Mouse (Mus musculus): Measurements from ENCODE around the gene Odf3l1. TPM values are rescaled to one million over a fixed set of nuclear protein-coding genes. Genes with fewer than 3 reads are reported as not detected.
A peak's percentile ranks its signal among the peaks of the same experiment; 100 is the strongest.

Odf3l1 gene
- polyA plus RNA-seq, 1 experiment: 1.7 TPM

GRCm38 (mm10) chr9:56860035-56860434 lies 4.4 kb downstream of the Odf3l1 start:
- DNase-seq: no peak
- Histone ChIP-seq H3K4me3 (replicated peaks; ENCODE audit: extremely low read depth, low read depth, low read length) (no peak overlapping the region), H3K4me1 (ENCODE audit: control insufficient read depth, insufficient read depth, low read length) (0 out of 2 replicates have a peak, but pooled peaks cover 5% of the 10 kb centered on the region)
- no peak for TF ChIP-seq CTCF (IDR thresholded peaks at IDR 0.05; ENCODE audit: insufficient read depth, low read length)
- no peak for TF ChIP-seq POLR2A (IDR thresholded peaks at IDR 0.05; ENCODE audit: borderline replicate concordance, extremely low read depth, low read depth, low read length)
- 64% methylated on average over 3 of the region's 3 CpGs for WGBS

GRCm38 (mm10) chr9:56857463-56857862 lies 7.0 kb downstream of the Odf3l1 start:
- no peak for TF ChIP-seq CTCF (IDR thresholded peaks at IDR 0.05; ENCODE audit: insufficient read depth, low read length)
- TF ChIP-seq POLR2A (IDR thresholded peaks at IDR 0.05; ENCODE audit: borderline replicate concordance, extremely low read depth, low read depth, low read length): no peak
- no peak overlapping the region for H3K4me3 ChIP-seq (replicated peaks; ENCODE audit: extremely low read depth, low read depth, low read length)
- WGBS: 44% methylated on average over 3 of the region's 3 CpGs
- no peak for DNase-seq
- H3K4me1 ChIP-seq (ENCODE audit: control insufficient read depth, insufficient read depth, low read length): 0 out of 2 replicates have a peak, but pooled peaks cover 3% of the 10 kb centered on the region

DNA sequence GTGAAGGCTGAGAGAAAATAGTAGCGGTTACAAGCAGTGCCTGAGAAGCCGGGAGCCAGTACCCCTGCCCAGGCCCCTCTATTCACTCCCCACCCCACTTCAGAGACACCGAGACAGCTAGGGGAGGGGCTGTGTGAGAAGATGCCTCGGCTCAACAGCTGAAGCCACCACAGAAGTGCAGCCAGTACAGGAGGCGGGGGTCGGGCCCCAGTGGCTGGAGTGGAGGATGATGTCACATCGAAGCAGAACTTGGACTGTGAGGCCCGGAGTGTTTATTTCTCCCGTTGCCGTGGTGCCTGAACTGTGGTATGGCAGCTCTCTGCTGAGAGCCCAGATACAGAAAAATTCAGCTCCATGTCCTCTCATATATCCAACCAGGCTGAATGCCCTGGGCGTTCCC lies 12.7 kb downstream of the Odf3l1 start:
- TF ChIP-seq CTCF (IDR thresholded peaks at IDR 0.05; ENCODE audit: insufficient read depth, low read length) (no peak), POLR2A (IDR thresholded peaks at IDR 0.05; ENCODE audit: borderline replicate concordance, extremely low read depth, low read depth, low read length) (no peak)
- no peak for DNase-seq
- WGBS: 21% methylated on average over 11 of the region's 11 CpGs
- no peaks in the 10 kb centered on the region for H3K4me1 ChIP-seq (ENCODE audit: control insufficient read depth, insufficient read depth, low read length)
- no peak overlapping the region for H3K4me3 ChIP-seq (replicated peaks; ENCODE audit: extremely low read depth, low read depth, low read length)

- Histone ChIP-seq H3K4me3 (replicated peaks; ENCODE audit: extremely low read depth, low read depth, low read length) (no peak overlapping the region), H3K4me1 (ENCODE audit: control insufficient read depth, insufficient read depth, low read length) (no peaks in the 10 kb centered on the region)
- 78% methylated on average over 4 of the region's 4 CpGs for WGBS
- no peak for DNase-seq
- TF ChIP-seq CTCF (IDR thresholded peaks at IDR 0.05; ENCODE audit: insufficient read depth, low read length) (no peak), POLR2A (IDR thresholded peaks at IDR 0.05; ENCODE audit: borderline replicate concordance, extremely low read depth, low read depth, low read length) (no peak)
Observed at GRCm38 (mm10) chr9:56850905-56851252, 13.6 kb downstream of the Odf3l1 start.

DNA sequence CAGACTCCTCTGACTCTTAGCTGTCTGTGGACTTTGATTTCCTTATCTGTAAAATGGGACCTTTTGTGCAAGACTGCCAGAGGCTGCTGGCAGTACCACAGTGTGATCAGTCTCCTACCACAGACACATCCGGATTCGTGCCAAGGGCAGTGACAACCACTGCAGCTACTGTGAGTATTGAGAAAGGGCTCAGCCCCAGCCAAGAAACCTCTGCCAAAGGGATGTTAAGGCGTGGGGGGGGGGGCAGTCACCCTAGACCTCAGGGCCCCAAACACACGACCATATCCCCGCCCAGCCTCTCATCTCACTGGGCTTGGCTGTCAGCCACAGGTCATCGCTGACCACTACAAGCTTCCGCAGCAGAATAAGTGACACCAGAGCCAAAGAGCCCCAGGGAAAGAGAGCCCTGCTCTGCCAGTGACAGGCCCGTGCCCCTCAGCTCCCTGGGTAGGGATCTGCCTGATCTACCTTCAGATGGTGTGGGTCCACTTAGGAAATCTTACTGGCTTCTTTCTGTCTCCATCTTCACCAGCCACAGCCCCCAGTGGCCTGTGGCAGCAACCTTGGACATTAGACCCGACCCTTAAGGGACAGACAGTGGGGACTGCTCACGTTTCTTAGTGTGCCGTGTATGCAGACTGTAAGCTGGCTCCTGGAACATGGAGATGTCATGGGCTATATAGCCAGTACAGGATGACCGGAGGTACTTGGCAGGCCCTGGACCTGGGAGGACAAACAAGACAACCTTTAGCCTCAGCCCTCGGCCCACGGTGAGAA lies 14.2 kb downstream of the Odf3l1 start:
- H3K4me3 ChIP-seq (replicated peaks; ENCODE audit: extremely low read depth, low read depth, low read length): no peak overlapping the region
- DNase-seq: no peak
- whole genome bisulfite sequencing: 56% methylated on average over 14 of the region's 14 CpGs
- no peaks in the 10 kb centered on the region for H3K4me1 ChIP-seq (ENCODE audit: control insufficient read depth, insufficient read depth, low read length)
- TF ChIP-seq POLR2A (IDR thresholded peaks at IDR 0.05; ENCODE audit: borderline replicate concordance, extremely low read depth, low read depth, low read length) (no peak), CTCF (IDR thresholded peaks at IDR 0.05; ENCODE audit: insufficient read depth, low read length) (no peak)

GRCm38 (mm10) chr9:56847523-56847922 lies 17.0 kb downstream of the Odf3l1 start:
- no peaks in the 10 kb centered on the region for H3K4me1 ChIP-seq (ENCODE audit: control insufficient read depth, insufficient read depth, low read length)
- WGBS: 22% methylated on average over 3 of the region's 3 CpGs
- no peak overlapping the region for H3K4me3 ChIP-seq (replicated peaks; ENCODE audit: extremely low read depth, low read depth, low read length)
- DNase-seq: peak; percentile 48
- TF ChIP-seq POLR2A (IDR thresholded peaks at IDR 0.05; ENCODE audit: borderline replicate concordance, extremely low read depth, low read depth, low read length): no peak
- peak; percentile 80 for TF ChIP-seq CTCF (IDR thresholded peaks at IDR 0.05; ENCODE audit: insufficient read depth, low read length)

- H3K4me3 ChIP-seq (replicated peaks; ENCODE audit: extremely low read depth, low read depth, low read length): no peak overlapping the region
- no peak for DNase-seq
- 60% methylated on average over 8 of the region's 8 CpGs for WGBS
Observed at GRCm38 (mm10) chr9:56844644-56845043, 19.8 kb downstream of the Odf3l1 start.

GRCm38 (mm10) chr9:56843679-56844188 lies 20.7 kb downstream of the Odf3l1 start:
- 36% methylated on average over 7 of the region's 7 CpGs for WGBS
- DNase-seq: peak; percentile 48
- no peak overlapping the region for H3K4me3 ChIP-seq (replicated peaks; ENCODE audit: extremely low read depth, low read depth, low read length)
- no peaks in the 10 kb centered on the region for H3K4me1 ChIP-seq (ENCODE audit: control insufficient read depth, insufficient read depth, low read length)
- peak; percentile 78 for TF ChIP-seq CTCF (IDR thresholded peaks at IDR 0.05; ENCODE audit: insufficient read depth, low read length)
- no peak for TF ChIP-seq POLR2A (IDR thresholded peaks at IDR 0.05; ENCODE audit: borderline replicate concordance, extremely low read depth, low read depth, low read length)

More at GRCm38 (mm10) chr9:56844644-56845043, 19.8 kb downstream of the Odf3l1 start:
- TF ChIP-seq CTCF (IDR thresholded peaks at IDR 0.05; ENCODE audit: insufficient read depth, low read length) (no peak), POLR2A (IDR thresholded peaks at IDR 0.05; ENCODE audit: borderline replicate concordance, extremely low read depth, low read depth, low read length) (no peak)
- H3K4me1 ChIP-seq (ENCODE audit: control insufficient read depth, insufficient read depth, low read length): no peaks in the 10 kb centered on the region

DNA sequence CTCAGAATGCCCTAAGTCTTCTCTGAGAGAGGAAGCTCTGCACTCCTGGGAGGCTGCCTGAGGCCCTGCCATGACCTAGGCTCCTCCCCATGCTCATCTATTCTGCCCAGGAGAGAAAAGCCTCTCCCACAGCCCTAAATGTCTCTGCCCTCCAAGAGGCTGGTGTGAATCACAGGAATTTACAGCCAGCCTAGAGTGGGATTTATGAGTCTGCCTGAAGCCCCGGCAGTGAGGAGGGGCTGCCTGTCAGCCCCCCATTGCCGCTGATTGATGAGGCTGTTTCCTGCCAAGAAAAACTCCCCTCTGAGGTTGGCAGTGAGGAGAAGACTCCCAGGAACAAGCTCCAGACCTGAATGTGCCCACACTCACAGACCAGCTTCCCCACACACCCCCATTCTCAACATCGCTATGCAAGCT lies 22.2 kb downstream of the Odf3l1 start:
- no peak overlapping the region for H3K4me3 ChIP-seq (replicated peaks; ENCODE audit: extremely low read depth, low read depth, low read length)
- DNase-seq: no peak
- no peaks in the 10 kb centered on the region for H3K4me1 ChIP-seq (ENCODE audit: control insufficient read depth, insufficient read depth, low read length)
- 34% methylated on average over 3 of the region's 3 CpGs for WGBS
- TF ChIP-seq POLR2A (IDR thresholded peaks at IDR 0.05; ENCODE audit: borderline replicate concordance, extremely low read depth, low read depth, low read length) (no peak), CTCF (IDR thresholded peaks at IDR 0.05; ENCODE audit: insufficient read depth, low read length) (no peak)

GRCm38 (mm10) chr9:56841864-56842263 lies 22.6 kb downstream of the Odf3l1 start:
- TF ChIP-seq CTCF (IDR thresholded peaks at IDR 0.05; ENCODE audit: insufficient read depth, low read length) (no peak), POLR2A (IDR thresholded peaks at IDR 0.05; ENCODE audit: borderline replicate concordance, extremely low read depth, low read depth, low read length) (no peak)
- DNase-seq: no peak
- Histone ChIP-seq H3K4me3 (replicated peaks; ENCODE audit: extremely low read depth, low read depth, low read length) (no peak overlapping the region), H3K4me1 (ENCODE audit: control insufficient read depth, insufficient read depth, low read length) (no peaks in the 10 kb centered on the region)
